Mouse (Mus musculus) liver, embryonic 14.5 days (tissue): Measurements from ENCODE around the gene M6pr. TPM values are rescaled to one million over a fixed set of nuclear protein-coding genes. Genes with fewer than 3 reads are reported as not detected.
"Not testable (repeated sequence)": the region's sequence is repeated elsewhere in the genome, so short reads cannot be mapped to it uniquely, and the experiment has no call there.

Experiments used
- ATAC-seq: fragments of 200-750 bp; cut with Nextera tagmentation; 2 replicates; pipeline ENCODE4 v1.8.0; 2017; ENCODE audit warnings: moderate number of reproducible peaks, mild to moderate bottlenecking, moderate library complexity; ENCODE audit not compliant: insufficient read depth
- DNase-seq, 3 experiments: peaks; one replicate each; pipeline ENCODE4 v3.0.0-alpha.2; 2012 to 2013; ENCODE audit warnings: low read depth in 3 of 3, low spot score in 3 of 3
- H3K27ac ChIP-seq: fragments of 300-500 bp; sonication (generic); 2 replicates; pipeline ENCODE4 v1.5.1; 2014; ENCODE audit warnings: moderate library complexity, mild to moderate bottlenecking, control low read depth, inconsistent platforms
- H3K27me3 ChIP-seq: fragments of 300-500 bp; sonication (generic); 2 replicates; pipeline ENCODE4 v1.6.1; 2014; ENCODE audit warnings: mild to moderate bottlenecking, low read length, moderate library complexity; ENCODE audit not compliant: control insufficient read depth, insufficient read depth
- H3K36me3 ChIP-seq: fragments of 300-500 bp; sonication (generic); replicated peaks from 2 replicates; pipeline ENCODE4 v1.6.1; 2014; ENCODE audit warnings: low read depth; ENCODE audit not compliant: control insufficient read depth, insufficient read depth
- H3K4me1 ChIP-seq, 2 experiments: fragments of 200-500 bp in 1 of 2; fragments of 300-500 bp in 1 of 2; sonication (generic) in 1 of 2; replicated peaks; 2 replicates each; pipeline ENCODE4 v1.6.1; 2012 to 2014; ENCODE audit warnings: antibody characterized with exemption in 1 of 2, inconsistent platforms in 1 of 2, low read length in 1 of 2; ENCODE audit not compliant: control insufficient read depth in 2 of 2, insufficient read depth in 2 of 2
- H3K4me2 ChIP-seq: fragments of 300-500 bp; sonication (generic); 2 replicates; pipeline ENCODE4 v1.6.1; 2014; ENCODE audit warnings: low read depth, mild to moderate bottlenecking, control low read depth, moderate library complexity
- H3K4me3 ChIP-seq, 2 experiments: fragments of 200-500 bp in 1 of 2; fragments of 300-500 bp in 1 of 2; sonication (generic) in 1 of 2; 2 replicates each; pipeline ENCODE4 v1.5.1; 2012 to 2014; ENCODE audit warnings: low read depth in 2 of 2, low read length in 2 of 2, mild to moderate bottlenecking in 2 of 2, control low read depth in 1 of 2, inconsistent platforms in 1 of 2, moderate library complexity in 1 of 2; ENCODE audit not compliant: insufficient read depth in 1 of 2
- H3K9ac ChIP-seq: fragments of 300-500 bp; sonication (generic); replicated peaks from 2 replicates; pipeline ENCODE4 v1.6.1; 2014; ENCODE audit warnings: mild to moderate bottlenecking, control low read depth, moderate library complexity
- H3K9me3 ChIP-seq: fragments of 300-500 bp; sonication (generic); 2 replicates; pipeline ENCODE4 v1.6.1; 2016; ENCODE audit warnings: low read length, mixed read lengths; ENCODE audit not compliant: control insufficient read depth
- CTCF ChIP-seq: IDR thresholded peaks from 2 replicates; pipeline ENCODE4 v1.5.1; 2016; ENCODE audit warnings: antibody characterized with exemption, low read depth, control low read depth
- EP300 ChIP-seq: IDR thresholded peaks from 2 replicates; pipeline ENCODE4 v1.6.1; 2016; ENCODE audit warnings: antibody characterized with exemption, low read depth
- WGBS: fragments of 180-500 bp; shearing (Covaris S2); extraction: QIAGEN DNeasy Blood & Tissue Kit; methylation state at CpG from one replicate; pipeline ENCODE4 v1.1.7; 2014; ENCODE audit not compliant: insufficient replicate concordance; 5-methylcytosine and 5-hydroxymethylcytosine counted together
- polyA plus RNA-seq, 2 experiments: library from polyadenylated mRNA; depleted of rRNA in 1 of 2; stranded (reverse) in 1 of 2; unstranded in 1 of 2; fragments of >200 nt; fragmentation: Nextera tagmentation in 1 of 2; extraction: Ambion mirVana in 1 of 2; gene quantifications; 2 replicates each; pipeline versions ENCODE4 v1.2.1 to v1.2.3; 2012 to 2014

M6pr gene
- polyA plus RNA-seq, 2 experiments, result 48.1 to 84.2 TPM

- WGBS, result 10% methylated on average over 10 of the region's 10 CpGs
- H3K9me3 ChIP-seq, result no peaks in the 10 kb centered on the region
- H3K27ac ChIP-seq, result no peak overlapping the region
- TF ChIP-seq EP300 (no peak), CTCF (no peak)
- no peak overlapping the region; the same call in 1 of the 2 replicates for H3K9ac ChIP-seq
- peak in 1 of 3 experiments; percentile 10 for DNase-seq
- no peak for ATAC-seq
- H3K4me3 ChIP-seq, result no peak overlapping the region
- H3K4me2 ChIP-seq, result peak overlapping the region; percentile 29
- H3K27me3 ChIP-seq, result no peaks in the 10 kb centered on the region; the same call in 1 of the 2 replicates
- H3K4me1 ChIP-seq, result peaks cover 0 to 17% of the 10 kb centered on the region in 2 experiments; a peak in 2 of 4 replicates
- no peaks in the 10 kb centered on the region for H3K36me3 ChIP-seq
These were observed 35.2 kb downstream of the M6pr start for GRCm38 (mm10) chr6:122343719-122344118.

GRCm38 (mm10) chr6:122344386-122345116, 36.0 kb downstream of the M6pr start:
- H3K9ac ChIP-seq, result no peak overlapping the region
- no peak for DNase-seq

GRCm38 (mm10) chr6:122345731-122346130, 37.2 kb downstream of the M6pr start:
- ATAC-seq (no peak), DNase-seq (no peak)
- Histone ChIP-seq H3K27ac (no peak overlapping the region), H3K4me1 (peaks cover 0 to 9% of the 10 kb centered on the region in 2 experiments; a peak in 2 of 4 replicates), H3K4me3 (no peak overlapping the region), H3K9me3 (no peaks in the 10 kb centered on the region), H3K4me2 (no peak overlapping the region), H3K27me3 (no peaks in the 10 kb centered on the region), H3K9ac (no peak overlapping the region), H3K36me3 (no peaks in the 10 kb centered on the region)
- WGBS, result 63% methylated on average over 6 of the region's 6 CpGs
- TF ChIP-seq CTCF (no peak), EP300 (no peak)

More at GRCm38 (mm10) chr6:122344386-122345116, 36.0 kb downstream of the M6pr start:
- Histone ChIP-seq H3K27me3 (no peaks in the 10 kb centered on the region), H3K4me1 (peaks cover 0 to 17% of the 10 kb centered on the region in 2 experiments; a peak in 2 of 4 replicates), H3K4me3 (no peak overlapping the region), H3K9me3 (no peaks in the 10 kb centered on the region), H3K4me2 (no peak overlapping the region), H3K36me3 (no peaks in the 10 kb centered on the region), H3K27ac (no peak overlapping the region)
- no peak for ATAC-seq
- 49% methylated on average over 9 of the region's 9 CpGs for WGBS
- TF ChIP-seq EP300 (no peak), CTCF (no peak)

GRCm38 (mm10) chr6:122346399-122346798, 37.9 kb downstream of the M6pr start:
- H3K27ac ChIP-seq, result no peak overlapping the region
- WGBS, result 67% methylated on average over 7 of the region's 7 CpGs
- H3K9me3 ChIP-seq, result no peaks in the 10 kb centered on the region
- DNase-seq (no peak), ATAC-seq (no peak)
- H3K4me1 ChIP-seq, result peaks cover 0 to 9% of the 10 kb centered on the region in 2 experiments; a peak in 2 of 4 replicates
- H3K9ac ChIP-seq, result no peak overlapping the region
- no peak overlapping the region for H3K4me3 ChIP-seq
- H3K36me3 ChIP-seq, result no peaks in the 10 kb centered on the region
- H3K4me2 ChIP-seq, result no peak overlapping the region
- no peaks in the 10 kb centered on the region for H3K27me3 ChIP-seq
- TF ChIP-seq CTCF (no peak), EP300 (no peak)

- not testable (repeated sequence) for H3K36me3 ChIP-seq, H3K9ac ChIP-seq, H3K4me1 ChIP-seq, H3K4me2 ChIP-seq, H3K27me3 ChIP-seq, H3K27ac ChIP-seq, ATAC-seq, H3K9me3 ChIP-seq, H3K4me3 ChIP-seq, DNase-seq
- WGBS, result 55% methylated on average over 1 of the region's 1 CpGs
These were observed 38.8 kb downstream of the M6pr start for GRCm38 (mm10) chr6:122347326-122347725.
